Mouse (Mus musculus): ENCODE measurements around the gene Zmynd8.

DNA sequence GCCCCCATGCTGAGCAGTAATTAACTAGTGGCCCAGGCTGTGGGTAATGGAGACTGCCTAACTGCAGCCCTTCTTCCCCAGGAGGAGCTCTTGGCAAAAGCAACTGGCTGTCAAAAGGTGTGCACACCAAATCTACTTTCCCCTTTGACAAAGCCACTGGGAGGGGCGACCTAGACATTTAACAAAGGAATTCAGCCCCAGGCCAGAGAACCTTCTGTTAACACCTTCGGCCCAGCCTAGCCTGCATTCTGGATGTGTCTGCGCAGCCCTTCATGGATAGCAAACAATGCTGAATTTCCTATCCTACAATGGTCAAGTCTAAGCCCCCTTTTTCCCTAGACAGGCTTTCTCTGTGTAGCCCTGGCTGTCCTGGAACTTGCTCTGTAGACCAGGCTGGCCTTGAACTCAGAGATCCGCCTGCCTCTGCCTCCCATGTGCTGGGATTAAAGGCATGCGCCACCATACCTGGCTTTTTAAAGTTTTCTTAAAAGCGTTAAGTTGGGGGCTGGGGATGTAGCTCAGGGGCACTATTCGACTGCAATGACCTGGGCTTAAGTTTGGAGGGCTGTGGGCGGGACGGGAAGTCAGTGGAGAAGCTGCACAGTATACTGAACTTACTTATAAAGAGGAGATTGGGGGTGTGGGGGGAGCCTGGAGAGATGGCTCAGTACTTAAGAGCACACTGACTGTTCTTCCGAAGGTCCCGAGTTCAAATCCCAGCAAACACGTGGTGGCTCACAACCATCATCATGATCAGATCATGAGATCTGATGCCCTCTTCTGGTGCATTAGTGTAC is 90.4 kb downstream of the Zmynd8 start:
- TF ChIP-seq CTCF (IDR thresholded peaks at IDR 0.05; ENCODE audit: borderline replicate concordance, insufficient read depth, low read depth, low read length) (no peak), POLR2A (IDR thresholded peaks at IDR 0.05; ENCODE audit: borderline replicate concordance, insufficient read depth, low read length) (no peak)
